Mouse (Mus musculus): Measurements from ENCODE around the gene Muc4. TPM values are rescaled to one million over a fixed set of nuclear protein-coding genes. Genes with fewer than 3 reads are reported as not detected.
A peak's percentile ranks its signal among the peaks of the same experiment; 100 is the strongest.

Gene Muc4
- polyA plus RNA-seq, 1 experiment from 2014 or later: not detected

- H3K9ac ChIP-seq: no peak overlapping the region
- no peaks in the 10 kb centered on the region for H3K36me3 ChIP-seq
- H3K27ac ChIP-seq: no peak overlapping the region
- 2% methylated on average over 9 of the region's 9 CpGs for WGBS
- H3K4me1 ChIP-seq: peaks cover 13% of the 10 kb centered on the region
- ATAC-seq (ENCODE audit: insufficient number of reproducible peaks, low FRiP score, low TSS enrichment, low read depth): no peak
- no peaks in the 10 kb centered on the region for H3K9me3 ChIP-seq
- H3K27me3 ChIP-seq: no peaks in the 10 kb centered on the region
- H3K4me3 ChIP-seq: no peak overlapping the region
- H3K4me2 ChIP-seq: peak overlapping the region; percentile 36
Observed at GRCm38 (mm10) chr16:32812888-32813361, 77.2 kb downstream of the Muc4 start.

- no peak for ATAC-seq (ENCODE audit: insufficient number of reproducible peaks, low FRiP score, low TSS enrichment, low read depth)
- WGBS: 47% methylated on average over 9 of the region's 9 CpGs
- no peaks in the 10 kb centered on the region for H3K36me3 ChIP-seq
- no peaks in the 10 kb centered on the region for H3K9me3 ChIP-seq
- no peak overlapping the region for H3K27ac ChIP-seq
- H3K9ac ChIP-seq: no peak overlapping the region
- H3K4me3 ChIP-seq: no peak overlapping the region
- no peaks in the 10 kb centered on the region for H3K27me3 ChIP-seq
- H3K4me1 ChIP-seq: peaks cover 13% of the 10 kb centered on the region
- peak overlapping the region; percentile 36 for H3K4me2 ChIP-seq
Observed at GRCm38 (mm10) chr16:32813362-32813761, 77.7 kb downstream of the Muc4 start.

GRCm38 (mm10) chr16:32813771-32814170 is 78.1 kb downstream of the Muc4 start:
- ATAC-seq (ENCODE audit: insufficient number of reproducible peaks, low FRiP score, low TSS enrichment, low read depth): no peak
- Histone ChIP-seq H3K4me3 (no peak overlapping the region), H3K27ac (no peak overlapping the region), H3K9ac (no peak overlapping the region), H3K4me1 (peaks cover 13% of the 10 kb centered on the region), H3K36me3 (no peaks in the 10 kb centered on the region), H3K4me2 (no peak overlapping the region), H3K9me3 (no peaks in the 10 kb centered on the region), H3K27me3 (no peaks in the 10 kb centered on the region)
- WGBS: 64% methylated on average over 3 of the region's 3 CpGs

- no peak overlapping the region for H3K27ac ChIP-seq
- no peaks in the 10 kb centered on the region for H3K9me3 ChIP-seq
- 14% methylated on average over 14 of the region's 14 CpGs for WGBS
- 0 out of 2 replicates have a peak, but pooled peaks have one; percentile 24 for ATAC-seq (ENCODE audit: insufficient number of reproducible peaks, low FRiP score, low TSS enrichment, low read depth)
- peak overlapping the region; percentile 31 for H3K4me3 ChIP-seq
- H3K36me3 ChIP-seq: no peaks in the 10 kb centered on the region
- peak overlapping the region; percentile 58 for H3K4me2 ChIP-seq
- no peak overlapping the region for H3K9ac ChIP-seq
- H3K4me1 ChIP-seq: peaks cover 13% of the 10 kb centered on the region
- no peaks in the 10 kb centered on the region for H3K27me3 ChIP-seq
Observed at GRCm38 (mm10) chr16:32814539-32814938, 78.9 kb downstream of the Muc4 start.

- Histone ChIP-seq H3K27me3 (no peaks in the 10 kb centered on the region), H3K4me3 (peak overlapping the region; percentile 31), H3K36me3 (no peaks in the 10 kb centered on the region), H3K9ac (no peak overlapping the region), H3K9me3 (no peaks in the 10 kb centered on the region), H3K4me1 (peaks cover 13% of the 10 kb centered on the region), H3K27ac (no peak overlapping the region), H3K4me2 (peak overlapping the region; percentile 58)
- WGBS: 4% methylated on average over 6 of the region's 6 CpGs
- ATAC-seq (ENCODE audit: insufficient number of reproducible peaks, low FRiP score, low TSS enrichment, low read depth): no peak
Observed at GRCm38 (mm10) chr16:32815160-32815605, 79.5 kb downstream of the Muc4 start.

GRCm38 (mm10) chr16:32818036-32818435 is 82.3 kb downstream of the Muc4 start:
- no peak for ATAC-seq (ENCODE audit: insufficient number of reproducible peaks, low FRiP score, low TSS enrichment, low read depth)
- Histone ChIP-seq H3K9ac (no peak overlapping the region), H3K4me2 (no peak overlapping the region)

GRCm38 (mm10) chr16:32818441-32818840 is 82.8 kb downstream of the Muc4 start:
- no peak overlapping the region for H3K4me2 ChIP-seq
- no peak for ATAC-seq (ENCODE audit: insufficient number of reproducible peaks, low FRiP score, low TSS enrichment, low read depth)
- peaks cover 15% of the 10 kb centered on the region for H3K4me1 ChIP-seq
- 77% methylated on average over 5 of the region's 5 CpGs for WGBS
- H3K27me3 ChIP-seq: no peaks in the 10 kb centered on the region
- H3K36me3 ChIP-seq: peaks cover 14% of the 10 kb centered on the region
- H3K4me3 ChIP-seq: no peak overlapping the region
- H3K27ac ChIP-seq: no peak overlapping the region
- H3K9ac ChIP-seq: no peak overlapping the region
- H3K9me3 ChIP-seq: no peaks in the 10 kb centered on the region

More at GRCm38 (mm10) chr16:32818036-32818435, 82.3 kb downstream of the Muc4 start:
- WGBS: 71% methylated on average over 4 of the region's 4 CpGs
- Histone ChIP-seq H3K9me3 (no peaks in the 10 kb centered on the region), H3K4me3 (no peak overlapping the region), H3K36me3 (peaks cover 11% of the 10 kb centered on the region), H3K4me1 (peaks cover 15% of the 10 kb centered on the region), H3K27ac (no peak overlapping the region), H3K27me3 (no peaks in the 10 kb centered on the region)

GRCm38 (mm10) chr16:32821772-32822449 is 86.2 kb downstream of the Muc4 start:
- no peak for ATAC-seq (ENCODE audit: insufficient number of reproducible peaks, low FRiP score, low TSS enrichment, low read depth)
- Histone ChIP-seq H3K9me3 (no peaks in the 10 kb centered on the region), H3K4me2 (no peak overlapping the region), H3K27ac (peak overlapping the region; percentile 44; the same call in 1 of the 2 replicates), H3K36me3 (peaks cover 47% of the 10 kb centered on the region), H3K9ac (no peak overlapping the region), H3K27me3 (no peaks in the 10 kb centered on the region), H3K4me1 (0 out of 2 replicates have a peak, but pooled peaks cover 2% of the 10 kb centered on the region), H3K4me3 (no peak overlapping the region)
- WGBS: 57% methylated on average over 10 of the region's 10 CpGs

GRCm38 (mm10) chr16:32822450-32822827 is 86.8 kb downstream of the Muc4 start:
- Histone ChIP-seq H3K36me3 (peaks cover 52% of the 10 kb centered on the region), H3K4me1 (0 out of 2 replicates have a peak, but pooled peaks cover 2% of the 10 kb centered on the region), H3K9ac (no peak overlapping the region), H3K4me2 (no peak overlapping the region), H3K9me3 (no peaks in the 10 kb centered on the region), H3K4me3 (no peak overlapping the region), H3K27me3 (no peaks in the 10 kb centered on the region), H3K27ac (peak overlapping the region; percentile 44; the same call in 1 of the 2 replicates)
- ATAC-seq (ENCODE audit: insufficient number of reproducible peaks, low FRiP score, low TSS enrichment, low read depth): no peak
- 68% methylated on average over 6 of the region's 6 CpGs for WGBS

- no peaks in the 10 kb centered on the region for H3K27me3 ChIP-seq
- 71% methylated on average over 5 of the region's 5 CpGs for WGBS
- peaks cover 56% of the 10 kb centered on the region for H3K36me3 ChIP-seq
- H3K4me1 ChIP-seq: 0 out of 2 replicates have a peak, but pooled peaks cover 2% of the 10 kb centered on the region
- no peak for ATAC-seq (ENCODE audit: insufficient number of reproducible peaks, low FRiP score, low TSS enrichment, low read depth)
- H3K27ac ChIP-seq: no peak overlapping the region
- H3K9ac ChIP-seq: no peak overlapping the region
- no peak overlapping the region for H3K4me2 ChIP-seq
- no peaks in the 10 kb centered on the region for H3K9me3 ChIP-seq
- no peak overlapping the region for H3K4me3 ChIP-seq
Observed at GRCm38 (mm10) chr16:32822881-32823280, 87.2 kb downstream of the Muc4 start.

- 72% methylated on average over 8 of the region's 8 CpGs for WGBS
- H3K4me2 ChIP-seq: no peak overlapping the region
- no peaks in the 10 kb centered on the region for H3K9me3 ChIP-seq
- 0 out of 2 replicates have a peak, but pooled peaks cover 2% of the 10 kb centered on the region for H3K4me1 ChIP-seq
- H3K9ac ChIP-seq: no peak overlapping the region
- no peak overlapping the region for H3K27ac ChIP-seq
- H3K27me3 ChIP-seq: no peaks in the 10 kb centered on the region
- H3K36me3 ChIP-seq: peaks cover 62% of the 10 kb centered on the region
- H3K4me3 ChIP-seq: no peak overlapping the region
- peak; percentile 7; the same call in 1 of the 2 replicates for ATAC-seq (ENCODE audit: insufficient number of reproducible peaks, low FRiP score, low TSS enrichment, low read depth)
Observed at GRCm38 (mm10) chr16:32823487-32823886, 87.8 kb downstream of the Muc4 start.

- no peak overlapping the region for H3K4me3 ChIP-seq
- H3K36me3 ChIP-seq: peaks cover 68% of the 10 kb centered on the region
- no peak overlapping the region for H3K27ac ChIP-seq
- WGBS: 81% methylated on average over 13 of the region's 13 CpGs
- H3K9ac ChIP-seq: no peak overlapping the region
- no peak overlapping the region for H3K4me2 ChIP-seq
- no peaks in the 10 kb centered on the region for H3K9me3 ChIP-seq
- 0 out of 2 replicates have a peak, but pooled peaks cover 2% of the 10 kb centered on the region for H3K4me1 ChIP-seq
- H3K27me3 ChIP-seq: no peaks in the 10 kb centered on the region
- ATAC-seq (ENCODE audit: insufficient number of reproducible peaks, low FRiP score, low TSS enrichment, low read depth): no peak
Observed at GRCm38 (mm10) chr16:32824061-32824460, 88.4 kb downstream of the Muc4 start.

Data from limb, embryonic 15.5 days (tissue).